Mouse (Mus musculus): ENCODE data around the gene Tssc4.

DNA sequence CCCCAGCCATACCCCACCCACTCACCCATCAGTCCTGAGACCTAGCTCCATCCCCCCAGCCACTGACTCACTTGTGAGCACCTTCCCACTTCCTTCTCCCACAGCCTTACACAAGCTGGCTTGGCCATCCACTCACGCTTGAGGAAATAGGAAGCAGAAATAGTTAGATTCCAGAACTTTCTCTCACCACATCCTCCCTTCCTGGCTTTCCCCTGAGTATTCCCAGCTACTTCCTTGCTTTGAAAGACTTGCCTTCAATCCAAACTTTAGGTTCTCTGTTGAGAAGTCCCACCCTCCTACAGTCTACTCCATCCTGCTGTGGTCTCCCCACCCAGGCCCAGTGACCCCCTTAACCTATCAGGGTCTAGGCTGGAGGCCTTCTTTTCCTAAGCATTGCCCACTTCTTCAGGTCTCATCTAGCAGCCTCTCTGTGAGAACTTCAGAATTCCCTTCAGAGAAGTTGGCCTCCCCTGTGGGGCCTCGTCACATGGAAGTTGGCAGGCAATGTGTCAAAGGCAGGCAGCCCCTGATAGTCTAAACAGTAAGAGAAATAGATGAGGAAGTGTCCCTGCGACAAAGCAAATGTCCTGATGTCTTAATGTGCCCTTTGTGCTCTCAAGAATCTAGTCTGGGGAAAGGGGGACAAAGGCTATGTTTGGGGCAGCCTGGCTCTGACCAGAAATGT lies 27.8 kb upstream of the Tssc4 start:
- TF ChIP-seq CTCF (IDR thresholded peaks at IDR 0.05; ENCODE audit: borderline replicate concordance, extremely low read depth, insufficient read depth, insufficient read length) (no peak), POLR2A (IDR thresholded peaks at IDR 0.05; ENCODE audit: borderline replicate concordance, extremely low read depth, insufficient read depth, insufficient read length, poor library complexity, severe bottlenecking) (no peak)

Data from brain, embryonic 14.5 days (tissue).